Mouse (Mus musculus) liver, adult 2 months (tissue): Measurements from ENCODE around the gene Hoga1.

Experiments
- CTCF ChIP-seq: fragments of 200-500 bp; IDR thresholded peaks from 2 replicates; pipeline ENCODE4 v1.5.1; 2011; ENCODE audit warnings: low read depth, low read length, control low read depth
- POLR2A ChIP-seq: fragments of 200-500 bp; IDR thresholded peaks from 2 replicates; pipeline ENCODE4 v1.6.1; 2011; ENCODE audit warnings: low read length, control low read depth; ENCODE audit not compliant: insufficient read depth; ENCODE audit errors: extremely low read depth

DNA sequence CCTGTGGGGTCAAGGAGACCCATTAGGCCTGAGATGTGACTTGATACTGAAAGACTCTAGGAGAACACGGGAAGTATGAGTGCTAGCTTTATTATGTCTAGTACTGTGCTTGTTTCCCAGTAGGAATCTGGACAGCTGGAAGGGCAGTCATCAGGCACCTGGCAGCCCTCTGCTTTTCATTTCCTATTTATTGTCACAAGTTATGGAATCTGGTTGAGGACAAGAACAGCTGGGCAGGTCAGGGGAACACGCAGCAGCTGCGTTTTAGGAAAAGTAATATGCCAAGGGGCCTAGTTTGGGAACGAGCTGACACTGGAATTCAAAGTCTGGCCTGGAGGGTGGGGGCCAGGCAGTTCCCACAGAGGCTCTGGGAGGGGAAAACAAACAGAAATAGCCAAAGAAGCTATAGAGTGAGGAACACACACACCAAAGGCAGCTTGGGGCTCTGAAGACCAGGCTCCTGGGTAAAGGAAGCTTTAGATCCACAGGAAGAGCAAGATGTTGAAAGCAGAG, 44.9 kb upstream of the Hoga1 start:
- no peak for TF ChIP-seq CTCF
- no peak for TF ChIP-seq POLR2A
